Mouse (Mus musculus): ENCODE results near the gene Pard3b.

DNA sequence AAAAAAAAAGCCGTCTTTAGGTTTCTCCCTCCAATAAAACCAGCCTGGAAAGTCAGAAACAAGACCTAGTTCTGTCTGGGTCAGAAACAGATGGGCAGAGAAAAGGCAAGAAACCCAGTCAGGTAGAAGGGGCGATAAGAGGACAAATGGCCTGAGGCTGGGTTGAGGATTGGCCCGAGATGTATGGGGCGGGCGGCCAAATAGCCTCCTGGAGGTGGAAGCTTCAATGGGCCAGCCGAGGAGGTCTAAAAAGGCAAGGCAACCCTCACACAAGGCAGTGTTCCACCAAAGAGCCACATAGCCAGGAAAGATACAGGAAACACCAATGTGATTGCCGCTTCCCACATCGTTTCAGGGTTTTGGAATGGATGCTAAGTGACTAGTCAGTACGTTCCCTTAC, 322.9 kb downstream of the Pard3b start:
- TF ChIP-seq GATA1 (IDR thresholded peaks at IDR 0.05; ENCODE audit: borderline replicate concordance, low read length) (no peak), FLI1 (IDR thresholded peaks at IDR 0.05; ENCODE audit: low read length) (no peak)

Data from megakaryocyte, embryonic 14.5 days (primary cell).